Mouse (Mus musculus) frontal cortex, postnatal 25 days (tissue): Measurements from ENCODE around the gene Ahsa2.
A peak's percentile ranks its signal among the peaks of the same experiment; 100 is the strongest.
"Not testable (repeated sequence)": the region's sequence is repeated elsewhere in the genome, so short reads cannot be mapped to it uniquely, and the experiment has no call there.

Experiments used
- DNase-seq, 2 experiments: peaks; one replicate each; pipeline ENCODE4 v3.0.0; 2022; ENCODE audit warnings: low spot score in 2 of 2

The Ahsa2 gene

DNA sequence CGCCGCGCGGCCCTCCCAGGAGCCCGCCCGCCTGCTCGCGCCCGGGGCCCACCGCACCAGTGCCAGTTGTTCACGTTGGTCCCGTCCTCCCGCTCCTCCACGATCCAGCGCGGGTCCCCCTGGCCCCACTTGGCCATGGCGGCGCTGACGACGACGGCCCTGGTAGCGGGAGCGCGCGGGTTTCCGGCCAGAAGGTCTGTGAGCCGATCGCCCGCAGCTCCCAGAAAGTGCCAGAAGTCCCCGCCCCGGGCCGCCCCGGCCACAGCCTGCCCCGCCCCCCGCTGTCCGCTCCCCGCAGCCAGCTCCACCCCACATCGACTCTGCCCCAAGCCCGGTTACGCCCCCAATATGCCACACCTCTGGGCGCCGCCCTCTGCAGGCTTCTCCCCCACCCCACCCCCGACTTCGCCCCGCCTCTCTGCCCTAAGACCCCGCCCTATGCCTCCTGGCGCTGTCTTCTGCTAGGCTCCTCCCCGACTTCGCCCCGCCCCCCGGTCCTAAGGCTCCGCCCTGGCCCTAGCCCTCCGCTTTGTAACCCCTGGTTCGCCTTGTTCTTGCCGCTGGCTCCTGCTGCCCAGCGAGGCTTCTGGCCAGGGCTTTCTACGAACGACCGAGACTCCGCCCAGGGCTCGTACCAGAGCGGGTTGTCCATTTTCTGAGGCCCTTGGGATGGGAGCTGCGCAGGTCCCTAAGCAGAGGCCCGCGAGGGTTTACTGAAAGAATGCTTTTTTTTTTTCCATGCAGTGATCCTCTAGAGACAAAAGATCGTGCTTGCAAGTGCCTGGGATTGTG is at the start of gene Ahsa2:
Gene Ahsa2 (minus strand): TSS at position 313 of the 792 bp plus-strand sequence.
- peak; percentile 83 to 88 for DNase-seq

DNA sequence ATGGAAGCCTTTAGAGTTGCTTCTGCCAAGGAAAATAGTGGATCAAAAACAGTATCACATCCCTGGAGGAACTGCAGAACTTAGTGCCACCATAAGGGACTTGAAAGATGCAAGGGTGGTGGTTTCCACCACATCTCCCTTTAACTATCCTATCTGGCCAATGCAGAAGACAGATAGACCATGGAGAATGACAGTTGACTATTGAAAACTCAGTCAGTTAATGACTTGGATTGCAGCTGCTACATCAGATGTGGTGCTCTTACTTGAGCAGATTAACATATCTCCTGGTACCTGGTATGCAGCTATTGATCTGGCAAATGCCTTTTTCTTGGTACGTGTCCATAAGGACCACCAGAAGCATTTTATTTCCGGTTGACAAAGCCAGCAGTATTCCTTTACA is 39.6 kb upstream of the Ahsa2 start:
- DNase-seq = no peak

DNA sequence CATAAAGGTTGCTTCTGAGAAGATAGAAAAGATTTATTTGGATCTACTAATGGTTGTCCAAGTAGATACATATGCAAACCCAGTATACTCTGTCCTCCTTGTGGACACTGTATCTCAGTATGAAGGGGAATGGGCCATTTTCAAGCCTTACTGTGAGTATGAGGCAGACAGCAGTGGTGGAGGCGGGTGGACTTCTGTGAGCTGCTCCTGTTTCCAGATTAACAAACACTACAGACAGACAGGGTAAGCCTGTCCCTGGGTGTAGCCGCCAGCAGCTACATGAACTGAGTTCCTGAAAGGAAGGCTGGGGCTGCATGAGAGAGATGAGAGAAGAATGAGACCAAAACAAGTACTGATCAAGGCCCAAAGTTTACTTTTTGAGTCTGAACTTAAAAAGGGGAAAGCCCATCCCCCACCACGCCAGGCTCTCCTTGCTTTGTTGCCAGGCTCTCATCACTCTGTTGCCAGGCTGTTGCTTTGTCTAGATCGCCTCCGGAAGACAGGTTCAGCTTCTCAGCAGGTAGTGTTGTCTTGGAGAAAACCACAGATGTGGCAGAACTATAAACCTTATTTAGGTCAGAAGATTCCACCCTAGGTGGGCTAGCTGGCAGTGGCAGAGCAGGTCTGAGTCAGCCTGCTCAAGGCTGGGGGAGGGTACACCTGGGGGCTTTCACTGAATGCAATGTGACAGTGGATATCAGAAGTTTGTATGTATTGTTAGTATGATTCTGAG is 22.8 kb upstream of the Ahsa2 start, which contains the start of gene 1700093K21Rik:
Gene 1700093K21Rik (minus strand): TSS at position 683 of the 733 bp plus-strand sequence.
- no peak for DNase-seq

DNA sequence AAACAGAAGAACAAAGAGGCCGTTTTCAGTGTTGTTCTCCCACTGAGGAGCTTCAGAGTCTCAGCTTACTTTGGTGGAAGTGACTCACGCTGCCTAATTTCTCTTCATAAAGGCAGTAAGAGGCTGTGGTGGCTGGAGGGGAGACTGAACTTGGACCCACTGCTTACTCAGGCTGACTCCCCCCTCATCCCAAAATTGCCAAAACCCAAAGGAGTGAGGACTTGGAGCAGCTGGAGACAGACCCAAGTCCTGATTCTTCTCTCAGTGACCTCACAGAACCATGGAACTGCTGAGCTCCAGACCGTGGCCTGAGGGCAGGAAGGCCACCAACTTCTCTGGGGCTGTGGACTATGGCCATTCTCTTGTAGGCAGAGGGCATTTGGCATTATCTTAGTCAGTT is 21.2 kb upstream of the Ahsa2 start:
- no peak for DNase-seq

DNA sequence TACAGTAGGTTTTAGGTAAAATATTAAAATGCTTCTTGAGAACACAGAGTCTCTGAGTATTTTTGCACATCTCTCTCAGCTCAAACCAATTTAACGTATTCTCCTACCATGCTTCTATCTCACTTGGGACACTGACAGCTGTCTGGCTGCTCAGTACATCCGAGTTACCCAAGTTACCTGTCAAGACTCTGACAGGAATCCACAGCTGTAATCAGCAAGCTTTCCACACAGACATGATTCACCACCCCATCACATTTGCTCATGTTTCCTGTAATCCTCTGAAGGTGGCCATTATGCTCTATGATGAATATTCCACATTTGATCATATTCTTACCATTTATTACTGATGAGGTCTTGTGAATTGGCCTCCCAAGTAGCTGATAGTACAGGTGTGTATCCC is 17.5 kb upstream of the Ahsa2 start:
- no peak for DNase-seq

DNA sequence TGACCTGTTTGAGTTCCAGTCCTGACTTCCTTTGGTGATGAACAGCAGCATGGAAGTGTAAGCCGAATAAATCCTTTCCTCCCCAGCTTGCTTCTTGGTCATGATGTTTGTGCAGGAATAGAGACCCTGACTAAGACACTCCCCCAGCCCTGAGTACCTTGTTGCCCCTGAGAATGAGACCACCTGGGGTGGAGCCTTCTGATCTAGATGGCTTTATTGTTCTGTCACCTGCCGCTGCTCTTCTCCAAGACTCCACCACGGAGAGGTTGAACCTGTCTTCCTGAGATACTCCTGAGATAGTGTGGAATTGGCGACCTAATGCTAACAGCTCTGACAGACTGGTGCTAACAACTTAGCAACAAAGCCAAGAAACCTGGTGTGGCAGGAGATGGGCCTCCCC is 17.0 kb upstream of the Ahsa2 start:
- DNase-seq = not testable (repeated sequence)

DNA sequence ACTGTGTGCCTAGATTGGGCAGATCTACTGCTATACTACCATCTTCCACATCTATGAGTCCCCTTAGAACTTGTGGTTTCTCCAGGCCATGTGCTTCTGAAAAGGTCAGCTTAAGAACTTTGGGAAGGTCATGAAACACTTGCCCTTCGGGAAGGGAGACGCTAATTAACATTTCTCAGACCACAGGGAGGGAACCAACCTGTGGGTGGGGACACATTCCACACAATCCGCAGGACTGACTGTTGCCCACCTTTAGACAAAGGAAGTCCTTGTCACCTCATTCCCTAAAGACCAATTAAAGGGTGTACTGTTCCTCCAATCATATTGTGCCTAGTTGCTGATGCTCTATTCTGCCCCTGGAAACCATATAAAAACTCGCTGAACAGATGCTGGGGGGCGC is 7.0 kb upstream of the Ahsa2 start:
- not testable (repeated sequence) for DNase-seq

DNA sequence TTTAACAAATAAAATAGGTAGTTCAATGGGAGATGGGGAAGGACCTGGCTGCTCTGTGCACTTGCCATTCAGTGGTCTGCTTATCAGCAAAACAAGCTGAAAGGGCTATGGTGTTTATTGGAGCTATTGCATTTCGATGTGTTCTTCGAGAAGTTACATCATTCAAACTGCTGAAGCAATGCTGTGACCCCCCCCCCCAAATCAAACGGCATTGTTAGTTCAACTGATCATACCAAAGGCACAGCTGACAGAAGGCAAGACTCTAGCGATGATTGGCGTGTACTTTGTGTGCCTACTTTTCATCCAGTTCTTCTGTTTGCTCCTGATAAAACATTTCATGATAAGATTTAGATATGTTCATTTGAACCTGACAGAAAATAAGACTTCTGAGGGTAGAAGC is 779 bp upstream of the Ahsa2 start:
- no peak for DNase-seq

DNA sequence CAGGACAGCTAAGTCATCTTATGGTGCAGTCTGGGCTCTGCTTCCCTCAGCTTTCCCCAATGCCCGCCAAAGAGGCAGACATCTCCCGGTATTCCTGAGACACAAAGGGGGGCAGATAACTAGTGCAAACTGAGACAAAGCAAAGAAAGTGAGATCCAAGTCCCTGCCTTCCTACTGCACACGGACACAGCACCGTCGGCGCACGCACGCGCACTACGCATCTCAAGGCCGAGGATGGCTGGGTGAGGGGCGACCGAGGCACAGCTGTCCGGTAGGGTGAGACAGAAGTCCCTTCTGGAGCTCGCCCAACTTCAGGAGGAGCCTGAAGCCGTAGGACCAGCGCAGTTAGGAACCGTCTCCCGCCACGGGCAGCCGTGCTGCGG is 504 bp downstream of the Ahsa2 start:
- DNase-seq = peak; percentile 30 to 37

DNA sequence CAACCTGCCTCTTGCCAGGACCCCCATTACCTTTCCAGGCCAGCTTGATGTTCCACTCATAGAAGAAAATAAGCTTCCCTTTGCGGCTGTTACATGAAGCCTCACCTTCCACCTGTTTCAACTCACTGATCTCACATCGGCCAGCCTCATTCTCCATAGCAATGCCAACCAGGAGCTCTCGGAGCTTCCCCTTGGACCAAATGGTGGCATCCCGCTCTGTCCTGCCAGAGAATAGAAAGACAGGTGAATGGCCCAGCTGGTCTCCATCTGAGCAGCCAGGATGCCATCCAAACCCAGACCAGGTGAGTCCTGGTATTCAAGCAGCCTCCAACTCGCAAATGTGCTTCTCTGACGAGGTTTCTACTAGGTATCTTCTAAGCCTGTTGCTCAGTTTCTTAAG is 1.2 kb downstream of the Ahsa2 start:
- DNase-seq = no peak

DNA sequence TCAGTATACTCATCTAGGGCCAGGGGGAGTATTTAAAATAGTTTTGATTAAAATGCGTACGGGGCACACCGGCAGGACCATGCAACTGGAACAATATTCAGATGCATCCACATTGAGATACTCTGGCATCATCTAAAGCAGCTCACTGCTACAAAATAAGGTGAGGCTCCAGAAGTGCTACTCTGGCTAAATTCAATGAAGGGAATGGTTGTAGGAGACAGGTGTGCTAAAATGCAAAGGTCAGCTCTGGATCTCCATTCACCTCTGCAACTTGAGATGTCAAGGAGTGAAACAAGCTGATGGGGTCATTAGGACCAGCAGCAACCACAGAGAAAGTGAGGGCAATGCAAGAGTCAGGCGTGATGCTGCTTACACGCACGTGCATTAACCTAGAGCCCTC is 2.6 kb downstream of the Ahsa2 start:
- no peak for DNase-seq

DNA sequence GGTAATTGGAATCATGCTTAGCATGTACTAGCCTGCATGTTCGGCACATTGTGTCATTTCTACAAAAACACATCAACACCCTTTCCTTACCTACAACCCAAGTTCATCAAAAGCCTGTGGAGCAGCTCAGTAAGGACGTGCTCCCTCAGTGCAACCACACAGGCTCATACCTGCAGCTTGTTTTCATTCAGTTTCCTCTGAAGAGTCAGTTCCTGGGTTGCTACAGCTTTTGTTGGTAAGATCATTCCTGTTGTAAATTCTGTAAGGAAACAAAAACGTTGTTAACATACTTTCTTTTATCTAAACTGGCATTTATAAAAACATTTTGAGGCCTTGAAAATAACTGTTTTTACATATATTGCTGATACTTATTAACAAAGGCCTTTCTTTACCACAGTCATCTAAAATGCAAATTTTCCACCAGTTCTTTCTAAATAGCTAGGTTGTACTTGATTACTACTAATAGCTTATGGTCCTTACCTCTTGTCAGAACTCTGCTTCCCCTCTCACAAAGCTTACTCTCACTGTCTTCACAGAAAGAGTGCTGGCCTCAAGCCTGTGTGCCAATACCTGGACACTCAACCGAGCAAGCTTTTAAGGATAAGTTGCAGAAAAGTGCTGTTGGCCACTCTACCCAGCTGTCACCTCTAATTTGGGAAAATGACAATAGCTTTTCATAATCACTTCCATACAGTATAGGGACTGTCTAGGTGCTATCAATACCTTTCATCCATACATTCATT is 5.6 kb downstream of the Ahsa2 start:
- no peak for DNase-seq

DNA sequence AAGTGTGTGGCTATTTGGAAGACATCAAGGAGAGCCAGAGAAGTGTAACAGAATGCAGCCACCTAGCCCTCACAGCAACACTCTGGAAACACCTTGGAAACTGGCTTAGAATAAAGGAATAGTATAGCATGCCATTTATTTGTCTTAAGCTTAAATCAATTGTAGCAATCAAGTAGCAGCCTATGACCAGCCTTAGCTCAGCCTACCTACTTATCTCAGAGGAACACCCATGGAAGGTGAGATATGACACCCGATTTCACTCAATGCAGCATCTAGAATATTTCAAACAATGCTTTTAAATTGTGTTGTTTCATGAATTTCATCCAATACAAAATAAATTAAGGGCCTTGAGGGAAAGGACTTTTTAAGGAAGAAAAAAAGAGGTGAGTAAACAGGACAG is 7.9 kb downstream of the Ahsa2 start:
- no peak for DNase-seq

DNA sequence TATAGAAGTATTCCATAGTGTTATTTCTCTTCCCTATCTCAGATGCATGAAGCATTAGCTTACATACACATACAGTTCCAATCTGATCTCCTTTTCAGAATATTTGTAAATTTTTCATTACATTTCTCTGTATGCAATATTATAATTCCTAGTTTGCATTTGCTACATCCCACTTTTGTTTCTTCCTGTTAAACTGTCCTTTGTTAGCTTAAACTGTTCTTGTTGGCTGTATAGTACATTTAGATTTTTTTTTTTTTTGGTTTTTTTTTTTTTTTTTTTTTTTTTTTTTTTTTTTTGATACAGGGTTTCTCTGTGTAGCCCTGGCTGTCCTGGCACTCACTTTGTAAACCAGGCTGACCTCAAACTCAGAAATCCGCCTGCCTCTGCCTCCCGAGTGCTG is 32.0 kb downstream of the Ahsa2 start:
- DNase-seq = not testable (repeated sequence)
